Mouse (Mus musculus) cerebellum, adult 2 months (tissue): ENCODE measurements at regions not wholly inside any gene's neighbourhood (a gene's known extent, or its start where the extent isn't known, plus 50 kb on each side); places are given as distances from the start of the nearest gene placed in this dataset.

Experiments used
- CTCF ChIP-seq: fragments of 200-500 bp; IDR thresholded peaks from 2 replicates; pipeline ENCODE4 v1.5.1; 2011; ENCODE audit warnings: low read depth, mild to moderate bottlenecking, control low read depth, low read length, moderate library complexity, borderline replicate concordance; ENCODE audit not compliant: insufficient read depth
- POLR2A ChIP-seq: fragments of 200-500 bp; IDR thresholded peaks from 2 replicates; pipeline ENCODE4 v1.6.1; 2011; ENCODE audit warnings: low read length, control low read depth, borderline replicate concordance; ENCODE audit not compliant: insufficient read depth

- no peak for TF ChIP-seq POLR2A
- no peak for TF ChIP-seq CTCF
These were observed 250.2 kb upstream of the Slc30a5 start for GRCm38 (mm10) chr13:101083416-101083815.
